Mouse (Mus musculus) embryo, embryonic 10.5 days (tissue): ENCODE data around the gene Gm40193.
A peak's percentile ranks its signal among the peaks of the same experiment; 100 is the strongest.
"Not testable (repeated sequence)": the region's sequence is repeated elsewhere in the genome, so short reads cannot be mapped to it uniquely, and the experiment has no call there.

Experiments used
- DNase-seq: peaks from one replicate; pipeline ENCODE4 v3.0.0-alpha.2; 2015; ENCODE audit warnings: low spot score

Gm40193 gene

GRCm38 (mm10) chr11:70540928-70541327 lies 8.2 kb upstream of the Gm40193 start:
- DNase-seq = no peak

DNA sequence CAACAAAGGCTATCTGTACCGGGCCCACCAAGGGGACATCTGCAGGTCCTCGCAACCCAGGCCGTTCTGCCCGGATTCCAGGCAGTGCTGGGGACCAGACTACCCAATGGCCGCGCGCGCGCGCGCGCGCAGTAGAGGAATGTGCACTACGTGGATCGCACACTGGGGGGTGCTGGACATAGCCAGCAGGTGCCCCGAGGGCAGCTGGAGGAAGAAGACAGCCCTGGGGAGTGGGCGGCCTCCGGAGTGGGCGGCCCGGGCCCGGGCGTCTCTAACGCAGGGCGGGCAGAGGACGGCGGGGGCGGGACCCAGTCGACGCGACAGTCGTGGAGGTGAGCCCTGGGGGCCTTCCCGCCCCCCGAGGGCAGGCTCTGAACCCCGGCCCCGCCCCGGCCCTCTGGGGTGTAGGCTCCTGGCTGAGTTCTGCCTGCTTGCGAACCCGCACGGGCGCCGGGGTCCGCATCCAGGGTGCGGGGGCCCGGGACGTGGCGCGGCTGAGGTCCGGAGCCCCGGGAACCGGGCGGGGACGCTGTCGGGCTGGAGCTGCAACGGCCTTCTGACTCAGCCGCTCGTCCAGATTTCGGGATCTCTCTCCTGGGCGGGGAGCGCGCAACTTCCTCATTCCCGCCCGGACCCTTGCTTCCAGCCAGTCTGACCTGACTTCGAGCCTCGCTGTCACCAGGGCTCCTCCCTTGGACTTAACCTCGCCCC lies 7.3 kb upstream of the Gm40193 start, which contains the start of gene Pld2:
TSS of gene Pld2 (plus strand) at position 188 of the 711 bp plus-strand sequence.
- peak; percentile 91 for DNase-seq

DNA sequence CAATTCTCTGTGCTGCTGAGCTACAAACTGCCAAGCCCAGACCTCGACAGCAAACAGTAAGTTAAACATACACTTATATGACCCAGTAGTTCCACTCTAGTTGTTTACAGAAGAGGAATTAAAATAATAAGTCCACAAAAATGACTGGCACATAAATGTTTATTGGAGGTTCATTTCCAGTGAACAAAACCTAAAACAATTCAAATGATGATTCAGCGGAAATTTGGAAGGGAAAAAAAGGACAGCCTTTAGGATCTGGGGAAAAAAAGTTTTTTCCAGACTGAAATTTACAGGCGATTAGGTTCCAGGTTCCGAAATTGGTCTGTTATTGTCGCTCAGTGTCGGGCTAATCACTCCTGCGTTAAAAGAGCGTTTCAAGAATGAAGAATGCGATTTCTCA lies 6.7 kb upstream of the Gm40193 start:
- DNase-seq = no peak

DNA sequence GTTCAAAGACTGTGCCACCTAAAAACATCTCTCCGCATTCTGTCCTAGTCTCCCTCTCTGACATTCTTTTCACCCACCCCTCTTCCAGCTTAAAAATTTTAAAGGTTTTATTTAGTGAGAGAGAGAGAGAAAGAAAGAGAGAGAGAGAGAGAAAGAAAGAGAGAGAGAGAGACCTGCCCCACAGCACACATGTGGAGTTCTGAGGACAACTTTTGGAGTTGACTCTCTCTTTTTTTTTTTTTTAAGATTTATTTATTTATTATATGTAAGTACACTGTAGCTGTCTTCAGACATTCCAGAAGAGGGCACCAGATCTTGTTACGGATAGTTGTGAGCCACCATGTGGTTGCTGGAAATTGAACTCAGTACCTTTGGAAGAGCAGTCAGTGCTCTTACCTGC lies 1.7 kb downstream of the Gm40193 start:
- not testable (repeated sequence) for DNase-seq

DNA sequence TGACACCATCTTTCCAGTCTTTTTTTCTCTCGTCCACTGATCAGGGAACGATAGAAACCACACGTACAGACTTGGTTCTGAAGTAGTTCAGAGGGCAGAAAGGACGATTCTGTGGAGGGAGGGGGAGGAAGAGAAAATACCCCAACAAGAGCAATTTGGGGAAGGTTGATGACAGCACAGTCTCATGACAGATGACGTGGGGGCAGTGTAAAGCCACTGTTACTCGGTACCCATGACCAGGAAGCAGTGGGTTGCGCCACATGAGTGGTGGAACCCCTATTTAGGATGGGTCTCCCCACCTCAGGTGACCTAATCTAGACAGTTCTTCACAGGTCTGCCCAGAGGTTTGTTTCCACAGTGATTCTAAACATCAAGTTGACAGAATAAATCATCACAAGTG lies 4.1 kb downstream of the Gm40193 start:
- DNase-seq = no peak

DNA sequence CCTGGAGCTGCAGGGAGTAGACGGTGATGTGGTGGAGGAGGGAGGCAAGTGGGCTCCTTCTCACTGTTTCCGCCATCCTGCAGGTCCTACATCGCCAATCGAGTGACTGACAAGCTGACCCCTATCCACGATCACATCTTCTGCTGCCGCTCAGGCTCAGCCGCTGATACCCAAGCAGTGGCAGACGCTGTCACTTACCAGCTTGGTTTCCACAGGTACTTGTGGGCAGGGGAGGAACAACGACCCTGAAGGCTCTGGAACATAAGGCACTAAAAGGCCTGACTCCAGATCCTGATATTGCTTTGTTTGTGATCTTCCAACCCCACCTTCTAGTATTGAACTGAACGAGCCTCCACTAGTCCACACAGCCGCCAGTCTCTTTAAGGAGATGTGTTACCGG lies 6.5 kb downstream of the Gm40193 start:
- no peak for DNase-seq

DNA sequence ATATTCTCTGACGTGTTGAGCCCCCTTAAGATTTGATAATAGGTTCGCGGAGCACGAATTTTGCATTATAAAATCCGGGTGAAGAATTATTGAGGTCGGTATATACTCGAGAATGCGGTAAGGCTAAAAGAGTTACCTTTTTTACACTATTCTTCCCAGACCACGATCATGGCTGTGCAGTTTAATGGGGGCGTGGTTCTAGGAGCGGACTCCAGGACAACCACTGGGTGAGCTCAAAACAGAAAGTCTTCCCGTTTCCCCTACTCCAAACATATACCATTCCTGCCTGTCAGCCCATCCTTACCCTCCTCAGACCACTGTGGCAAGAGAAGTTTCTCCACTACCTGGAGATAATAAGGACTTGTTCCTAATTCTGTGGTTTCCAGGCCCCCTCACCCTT lies 7.0 kb downstream of the Gm40193 start:
- DNase-seq = peak; percentile 42

GRCm38 (mm10) chr11:70525184-70525678 lies 7.5 kb downstream of the Gm40193 start, which contains the start of gene Psmb6:
Psmb6 (plus strand) TSS chr11:70525367.
- peak; percentile 98 for DNase-seq

- DNase-seq = no peak
Measured at GRCm38 (mm10) chr11:70524782-70525181, 8.0 kb downstream of the Gm40193 start.

- peak; percentile 47 for DNase-seq
Measured at GRCm38 (mm10) chr11:70523306-70523989, 9.3 kb downstream of the Gm40193 start.

DNA sequence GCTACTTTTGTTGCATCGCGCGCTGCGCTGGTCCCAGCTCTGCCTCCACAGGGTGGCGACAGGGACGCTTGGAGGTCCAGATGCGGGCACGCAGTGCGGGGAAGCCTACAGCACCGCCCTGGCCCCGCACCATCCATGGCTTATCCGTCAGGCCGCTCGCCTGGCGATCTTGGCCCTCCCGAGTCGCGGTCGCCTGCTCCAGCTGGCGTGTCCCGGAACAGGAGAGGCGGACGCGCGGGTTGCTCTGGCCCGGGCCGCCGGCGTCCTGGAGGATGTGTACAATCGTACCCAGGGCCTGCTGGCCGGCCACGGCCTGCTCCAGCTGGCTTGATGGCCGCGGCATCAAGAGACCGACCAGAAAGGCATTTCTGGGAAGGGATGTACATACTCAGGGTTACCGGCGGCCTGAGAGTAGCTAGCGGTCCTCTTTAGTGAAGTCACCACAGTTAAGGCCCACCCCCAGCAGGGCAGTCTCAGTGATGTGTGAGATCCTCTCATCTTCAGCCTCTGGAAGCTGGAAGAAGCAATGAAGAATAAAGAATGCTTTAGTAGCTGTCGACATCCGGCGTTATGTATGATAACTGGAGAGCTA lies 12.5 kb downstream of the Gm40193 start:
- DNase-seq = peak; percentile 59

GRCm38 (mm10) chr11:70518923-70519322 lies 13.8 kb downstream of the Gm40193 start, which contains the start of gene Gltpd2:
Gltpd2 (plus strand) TSS chr11:70519196.
- no peak for DNase-seq

DNA sequence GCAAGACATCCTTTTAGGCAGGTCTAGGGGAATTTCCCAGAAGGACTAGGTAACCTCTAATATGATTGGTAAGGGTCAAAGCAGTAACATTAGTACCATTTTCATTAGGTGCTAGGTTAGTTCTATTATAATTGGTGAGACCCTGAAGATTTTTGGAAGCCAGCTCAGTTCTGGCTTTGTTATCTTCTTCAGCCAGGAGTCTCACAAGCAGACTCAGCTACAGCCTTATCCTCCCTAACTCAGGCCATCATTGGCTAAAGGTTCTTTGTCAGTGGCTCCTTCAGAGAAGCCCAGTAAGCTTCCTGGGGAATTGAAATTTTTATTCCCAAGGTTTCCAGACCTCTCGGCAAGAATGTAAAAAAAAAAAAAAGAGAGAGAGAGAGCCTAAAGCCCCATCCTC lies 14.3 kb downstream of the Gm40193 start:
- DNase-seq = no peak

GRCm38 (mm10) chr11:70516352-70516751 lies 16.4 kb downstream of the Gm40193 start:
- peak; percentile 83 for DNase-seq

DNA sequence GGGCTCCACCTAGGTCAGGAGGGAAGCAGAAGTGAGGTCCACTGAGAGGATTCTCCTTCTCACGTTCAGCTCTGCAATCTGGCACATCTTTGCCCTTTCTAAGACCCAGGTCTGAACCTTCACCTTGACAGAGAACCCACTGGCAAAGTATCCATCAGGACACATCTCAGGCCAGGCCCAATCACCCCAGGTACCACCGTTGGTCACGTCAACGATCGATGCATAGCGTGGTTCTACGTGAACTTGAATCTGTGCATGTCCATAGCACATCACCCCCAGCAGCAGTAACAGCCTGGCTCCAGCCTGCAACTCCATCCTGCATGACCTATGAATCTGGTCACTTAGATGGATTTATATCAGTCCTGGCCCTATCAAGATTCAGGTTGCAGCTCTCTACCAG lies 18.5 kb downstream of the Gm40193 start, which contains the start of gene Vmo1:
TSS of gene Vmo1 (minus strand) at position 329 of the 400 bp plus-strand sequence.
- no peak for DNase-seq

GRCm38 (mm10) chr11:70513520-70513919 lies 19.2 kb downstream of the Gm40193 start:
- DNase-seq = no peak

GRCm38 (mm10) chr11:70512709-70513342 lies 19.9 kb downstream of the Gm40193 start:
- DNase-seq = no peak

DNA sequence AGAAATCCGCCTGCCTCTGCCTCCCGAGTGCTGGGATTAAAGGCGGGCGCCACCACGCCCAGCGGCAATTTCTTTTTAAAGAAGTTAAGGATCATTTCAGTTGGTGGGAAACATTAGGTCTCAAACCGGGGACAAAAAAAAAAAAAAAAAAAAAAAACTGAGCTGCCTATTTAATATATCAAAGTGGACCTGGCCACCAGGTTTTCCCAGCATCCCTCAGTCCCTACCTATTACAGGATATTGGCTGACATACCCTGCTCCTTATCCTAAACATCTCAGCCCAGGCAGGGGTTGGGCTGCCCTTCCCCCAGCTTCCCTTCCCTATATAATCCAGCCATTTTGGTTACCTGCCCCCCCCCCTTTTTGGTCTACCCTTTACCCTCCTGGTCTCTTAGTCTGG lies 20.9 kb downstream of the Gm40193 start:
- DNase-seq = no peak

DNA sequence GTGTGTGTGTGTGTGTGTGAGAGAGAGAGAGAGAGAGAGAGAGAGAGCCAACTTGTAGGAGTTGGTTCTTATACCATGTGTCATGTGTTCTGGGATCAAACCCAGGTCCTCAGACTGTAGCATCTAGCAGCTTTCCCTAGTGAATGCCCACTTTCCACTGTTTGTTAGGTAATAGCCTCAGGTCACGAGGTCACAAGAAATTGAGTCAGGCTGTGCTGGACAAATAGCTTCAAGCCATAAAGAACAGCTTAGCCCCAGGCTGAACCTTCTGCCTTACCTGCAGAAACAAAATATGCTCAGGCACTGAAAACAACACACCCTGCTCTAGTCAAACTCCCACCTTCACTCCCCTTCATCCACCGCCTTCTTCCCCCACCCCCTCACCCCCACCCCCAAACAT lies 21.5 kb downstream of the Gm40193 start:
- no peak for DNase-seq

- peak; percentile 74 for DNase-seq
Measured at GRCm38 (mm10) chr11:70509753-70510564, 22.8 kb downstream of the Gm40193 start.

DNA sequence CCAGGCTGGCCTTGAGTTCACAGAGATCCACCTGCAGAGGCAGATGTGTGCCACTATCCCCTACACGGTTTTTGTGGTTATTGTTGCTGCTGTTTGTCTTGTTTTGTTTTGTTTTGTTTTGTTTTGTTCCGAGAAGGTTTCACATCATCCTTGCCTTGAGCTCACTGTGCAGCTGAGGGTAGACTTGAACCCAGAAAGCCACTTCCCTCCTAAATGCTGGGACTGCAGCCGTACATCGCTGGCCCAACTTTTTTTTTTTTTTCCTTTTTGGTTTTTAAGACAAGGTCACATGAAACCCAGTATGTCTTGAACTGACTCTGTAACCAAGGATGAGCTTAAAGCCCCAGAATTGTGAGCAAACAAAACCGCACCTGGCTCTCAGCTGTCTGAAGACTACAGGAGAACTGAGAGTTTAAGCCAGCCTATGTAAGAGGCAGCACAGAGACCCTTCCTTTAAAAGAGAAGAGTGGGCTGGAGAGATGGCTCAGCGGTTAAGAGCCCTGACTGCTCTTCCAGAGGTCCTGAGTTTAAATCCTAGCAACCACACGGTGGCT lies 25.7 kb downstream of the Gm40193 start:
- DNase-seq = no peak
